Mouse (Mus musculus): ENCODE measurements around the gene Mc3r. TPM values are rescaled to one million over a fixed set of nuclear protein-coding genes. Genes with fewer than 3 reads are reported as not detected.

The Mc3r gene
- total and polyA plus RNA-seq, 2 experiments from 2014 or later: 0.53 to 0.86 TPM

- H3K27me3 ChIP-seq (ENCODE audit: insufficient read depth, low read length): no peaks in the 10 kb centered on the region
- no peaks in the 10 kb centered on the region for H3K9me3 ChIP-seq (ENCODE audit: low read length)
- TF ChIP-seq CTCF (IDR thresholded peaks at IDR 0.05; ENCODE audit: low read depth): no peak
- H3K4me2 ChIP-seq (ENCODE audit: low read depth): no peak overlapping the region
- no peaks in the 10 kb centered on the region for H3K36me3 ChIP-seq (ENCODE audit: insufficient read depth)
- no peak for ATAC-seq
- no peak overlapping the region for H3K27ac ChIP-seq (ENCODE audit: low read depth, low read length)
- H3K4me1 ChIP-seq (ENCODE audit: insufficient read depth): no peaks in the 10 kb centered on the region
- no peak for DNase-seq
- WGBS: 71% methylated on average over 17 of the region's 17 CpGs
- no peak overlapping the region for H3K9ac ChIP-seq
- H3K4me3 ChIP-seq (ENCODE audit: low read depth, low read length): no peak overlapping the region
Measured at GRCm38 (mm10) chr2:172216163-172216915, 32.0 kb upstream of the Mc3r start.

GRCm38 (mm10) chr2:172217886-172218285, 30.4 kb upstream of the Mc3r start:
- H3K9ac ChIP-seq: no peak overlapping the region
- no peak overlapping the region for H3K27ac ChIP-seq (ENCODE audit: low read depth, low read length)
- ATAC-seq: no peak
- no peak overlapping the region for H3K4me2 ChIP-seq (ENCODE audit: low read depth)
- no peaks in the 10 kb centered on the region for H3K4me1 ChIP-seq (ENCODE audit: insufficient read depth)
- no peaks in the 10 kb centered on the region for H3K27me3 ChIP-seq (ENCODE audit: insufficient read depth, low read length)
- no peaks in the 10 kb centered on the region for H3K36me3 ChIP-seq (ENCODE audit: insufficient read depth)
- no peak for TF ChIP-seq CTCF (IDR thresholded peaks at IDR 0.05; ENCODE audit: low read depth)
- H3K9me3 ChIP-seq (ENCODE audit: low read length): no peaks in the 10 kb centered on the region
- no peak for DNase-seq
- H3K4me3 ChIP-seq (ENCODE audit: low read depth, low read length): no peak overlapping the region
- 52% methylated on average over 7 of the region's 8 CpGs for WGBS

- H3K36me3 ChIP-seq (ENCODE audit: insufficient read depth): no peaks in the 10 kb centered on the region
- WGBS: 62% methylated on average over 5 of the region's 5 CpGs
- ATAC-seq (no peak), DNase-seq (no peak)
- H3K4me1 ChIP-seq (ENCODE audit: insufficient read depth): no peaks in the 10 kb centered on the region
- H3K4me3 ChIP-seq (ENCODE audit: low read depth, low read length): no peak overlapping the region
- H3K9ac ChIP-seq: no peak overlapping the region
- H3K27ac ChIP-seq (ENCODE audit: low read depth, low read length): no peak overlapping the region
- no peak overlapping the region for H3K4me2 ChIP-seq (ENCODE audit: low read depth)
- no peaks in the 10 kb centered on the region for H3K9me3 ChIP-seq (ENCODE audit: low read length)
- no peak for TF ChIP-seq CTCF (IDR thresholded peaks at IDR 0.05; ENCODE audit: low read depth)
- H3K27me3 ChIP-seq (ENCODE audit: insufficient read depth, low read length): no peaks in the 10 kb centered on the region
Measured at GRCm38 (mm10) chr2:172219186-172219585, 29.1 kb upstream of the Mc3r start.

DNA sequence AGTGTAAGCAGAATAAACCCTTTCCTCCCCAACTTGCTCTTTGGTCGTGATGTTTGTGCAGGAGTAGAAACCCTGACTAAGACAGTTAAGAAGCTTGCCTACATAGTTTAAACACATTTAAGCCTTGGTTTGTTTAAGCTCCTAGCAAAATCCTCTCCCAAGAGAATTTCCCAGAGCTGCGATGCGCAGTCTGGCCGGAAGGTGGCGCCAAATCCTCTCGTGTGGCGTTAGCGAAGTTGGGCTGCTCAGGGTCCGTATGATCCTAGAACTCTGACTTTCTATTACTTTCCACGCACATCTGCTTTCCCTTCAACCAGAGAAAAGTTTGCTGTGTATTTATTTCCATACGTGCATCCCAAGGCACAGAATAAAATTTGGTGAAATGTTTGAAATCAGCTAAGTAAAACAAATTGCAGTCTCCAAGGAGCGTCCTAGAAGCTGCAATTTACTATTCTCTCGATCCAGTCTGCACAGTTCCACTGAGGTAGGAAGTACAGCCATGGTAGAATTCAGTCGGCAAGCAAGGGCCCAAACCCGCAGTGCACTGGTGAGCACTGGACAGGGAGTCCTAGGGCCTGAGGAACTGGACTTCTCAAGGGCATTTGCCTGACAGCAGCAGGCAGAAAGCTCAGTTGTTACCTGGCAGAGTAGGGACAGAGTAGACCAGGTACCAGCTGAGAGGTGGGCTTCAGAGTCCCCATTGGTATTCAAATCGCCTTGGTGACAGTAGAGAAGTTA, 26.5 kb upstream of the Mc3r start:
- Histone ChIP-seq H3K9me3 (ENCODE audit: low read length) (no peaks in the 10 kb centered on the region), H3K4me2 (ENCODE audit: low read depth) (no peak overlapping the region), H3K27me3 (ENCODE audit: insufficient read depth, low read length) (no peaks in the 10 kb centered on the region), H3K27ac (ENCODE audit: low read depth, low read length) (no peak overlapping the region), H3K9ac (no peak overlapping the region), H3K4me3 (ENCODE audit: low read depth, low read length) (no peak overlapping the region), H3K4me1 (ENCODE audit: insufficient read depth) (no peaks in the 10 kb centered on the region), H3K36me3 (ENCODE audit: insufficient read depth) (no peaks in the 10 kb centered on the region)
- WGBS: 6% methylated on average over 16 of the region's 16 CpGs
- DNase-seq (peak; percentile 93), ATAC-seq (peak; percentile 32; the same call in 1 of the 2 replicates)
- peak; percentile 96 for TF ChIP-seq CTCF (IDR thresholded peaks at IDR 0.05; ENCODE audit: low read depth)

- no peaks in the 10 kb centered on the region for H3K27me3 ChIP-seq (ENCODE audit: insufficient read depth, low read length)
- no peak for TF ChIP-seq CTCF (IDR thresholded peaks at IDR 0.05; ENCODE audit: low read depth)
- H3K36me3 ChIP-seq (ENCODE audit: insufficient read depth): no peaks in the 10 kb centered on the region
- ATAC-seq (no peak), DNase-seq (no peak)
- WGBS: 16% methylated on average over 6 of the region's 6 CpGs
- no peak overlapping the region for H3K9ac ChIP-seq
- H3K9me3 ChIP-seq (ENCODE audit: low read length): no peaks in the 10 kb centered on the region
- H3K27ac ChIP-seq (ENCODE audit: low read depth, low read length): no peak overlapping the region
- no peak overlapping the region for H3K4me2 ChIP-seq (ENCODE audit: low read depth)
- no peak overlapping the region for H3K4me3 ChIP-seq (ENCODE audit: low read depth, low read length)
- H3K4me1 ChIP-seq (ENCODE audit: insufficient read depth): no peaks in the 10 kb centered on the region
Measured at GRCm38 (mm10) chr2:172222394-172222785, 25.9 kb upstream of the Mc3r start.

- no peak for TF ChIP-seq CTCF (IDR thresholded peaks at IDR 0.05; ENCODE audit: low read depth)
- H3K4me2 ChIP-seq (ENCODE audit: low read depth): no peak overlapping the region
- WGBS: 39% methylated on average over 7 of the region's 7 CpGs
- H3K36me3 ChIP-seq (ENCODE audit: insufficient read depth): no peaks in the 10 kb centered on the region
- H3K4me3 ChIP-seq (ENCODE audit: low read depth, low read length): no peak overlapping the region
- H3K4me1 ChIP-seq (ENCODE audit: insufficient read depth): no peaks in the 10 kb centered on the region
- ATAC-seq: peak; percentile 83
- no peak overlapping the region for H3K27ac ChIP-seq (ENCODE audit: low read depth, low read length)
- peak; percentile 78 for DNase-seq
- no peak overlapping the region for H3K9ac ChIP-seq
- no peaks in the 10 kb centered on the region for H3K27me3 ChIP-seq (ENCODE audit: insufficient read depth, low read length)
- no peaks in the 10 kb centered on the region for H3K9me3 ChIP-seq (ENCODE audit: low read length)
Measured at GRCm38 (mm10) chr2:172222891-172223290, 25.4 kb upstream of the Mc3r start.
